Mouse (Mus musculus) midbrain, postnatal 0 days (tissue): ENCODE measurements at regions not wholly inside any gene's neighbourhood (a gene's known extent, or its start where the extent isn't known, plus 50 kb on each side); places are given as distances from the start of the nearest gene placed in this dataset.

Source experiments
- ATAC-seq: fragments of 200-750 bp; cut with Nextera tagmentation; 2 replicates; pipeline ENCODE4 v1.8.0; 2017; ENCODE audit warnings: moderate number of reproducible peaks, mild to moderate bottlenecking, moderate TSS enrichment, moderate library complexity; ENCODE audit not compliant: low FRiP score
- DNase-seq: peaks from one replicate; pipeline ENCODE4 v3.0.0-alpha.2; 2015; ENCODE audit warnings: low spot score
- H3K27ac ChIP-seq: fragments of 300-500 bp; sonication (generic); 2 replicates; pipeline ENCODE4 v1.5.1; 2014; ENCODE audit warnings: low read depth, mild to moderate bottlenecking, low read length, mixed read lengths
- H3K27me3 ChIP-seq: fragments of 300-500 bp; sonication (generic); 2 replicates; pipeline ENCODE4 v1.6.1; 2014; ENCODE audit warnings: low read length, control low read depth, mixed read lengths; ENCODE audit not compliant: insufficient read depth
- H3K36me3 ChIP-seq: fragments of 300-500 bp; sonication (generic); 2 replicates; pipeline ENCODE4 v1.6.1; 2014; ENCODE audit warnings: low read length, control low read depth, mixed read lengths; ENCODE audit not compliant: insufficient read depth
- H3K4me1 ChIP-seq: fragments of 300-500 bp; sonication (generic); 2 replicates; pipeline ENCODE4 v1.6.1; 2014; ENCODE audit warnings: mild to moderate bottlenecking, control low read depth, antibody characterized with exemption, low read length, mixed read lengths; ENCODE audit not compliant: insufficient read depth
- H3K4me2 ChIP-seq: fragments of 300-500 bp; sonication (generic); 2 replicates; pipeline ENCODE4 v1.6.1; 2014; ENCODE audit warnings: low read depth, mild to moderate bottlenecking, low read length, mixed read lengths; ENCODE audit not compliant: poor library complexity, severe bottlenecking
- H3K4me3 ChIP-seq: fragments of 300-500 bp; sonication (generic); 2 replicates; pipeline ENCODE4 v1.5.1; 2014; ENCODE audit warnings: low read depth, mild to moderate bottlenecking, low read length, moderate library complexity
- H3K9ac ChIP-seq: fragments of 300-500 bp; sonication (generic); replicated peaks from 2 replicates; pipeline ENCODE4 v1.6.1; 2014; ENCODE audit warnings: mild to moderate bottlenecking, low read length, moderate library complexity, mixed read lengths; ENCODE audit not compliant: poor library complexity, severe bottlenecking
- H3K9me3 ChIP-seq: fragments of 300-500 bp; sonication (generic); 2 replicates; pipeline ENCODE4 v1.6.1; 2016; ENCODE audit warnings: low read length, control low read depth
- CTCF ChIP-seq: IDR thresholded peaks from 2 replicates; pipeline ENCODE4 v1.5.1; 2016; ENCODE audit warnings: antibody characterized with exemption, mild to moderate bottlenecking
- WGBS: fragments of 180-500 bp; shearing (Covaris S2); extraction: QIAGEN DNeasy Blood & Tissue Kit; methylation state at CpG from one replicate; pipeline ENCODE4 v1.1.7; 2014; 5-methylcytosine and 5-hydroxymethylcytosine counted together

DNA sequence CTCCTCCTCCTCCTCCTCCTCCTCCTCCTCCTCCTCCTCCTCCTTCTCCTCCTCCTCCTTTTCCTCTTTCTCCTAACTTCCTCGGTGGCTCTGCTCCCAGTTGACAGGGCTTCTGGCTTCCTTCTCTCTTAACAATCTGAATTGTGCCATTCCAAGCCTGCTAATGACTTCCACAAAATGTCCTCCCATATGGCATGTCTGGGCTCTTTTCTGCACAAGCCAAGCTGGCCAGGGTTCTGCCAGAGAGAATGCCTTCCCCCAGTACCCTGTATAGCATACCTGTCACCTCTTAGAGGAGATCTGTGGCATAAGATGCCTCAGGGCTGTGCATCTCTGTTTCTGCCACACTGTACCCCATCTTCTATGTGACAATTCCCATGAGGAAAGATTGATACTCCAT, 70.0 kb upstream of the B3gat1 start:
- DNase-seq (no peak), ATAC-seq (no peak)
- Histone ChIP-seq H3K27me3 (no peaks in the 10 kb centered on the region), H3K27ac (no peak overlapping the region), H3K36me3 (no peaks in the 10 kb centered on the region), H3K4me3 (no peak overlapping the region), H3K9me3 (no peaks in the 10 kb centered on the region), H3K9ac (no peak overlapping the region), H3K4me2 (no peak overlapping the region), H3K4me1 (no peaks in the 10 kb centered on the region)
- WGBS: no CpG with 5 or more reads among the region's 1 CpGs
- no peak for TF ChIP-seq CTCF

DNA sequence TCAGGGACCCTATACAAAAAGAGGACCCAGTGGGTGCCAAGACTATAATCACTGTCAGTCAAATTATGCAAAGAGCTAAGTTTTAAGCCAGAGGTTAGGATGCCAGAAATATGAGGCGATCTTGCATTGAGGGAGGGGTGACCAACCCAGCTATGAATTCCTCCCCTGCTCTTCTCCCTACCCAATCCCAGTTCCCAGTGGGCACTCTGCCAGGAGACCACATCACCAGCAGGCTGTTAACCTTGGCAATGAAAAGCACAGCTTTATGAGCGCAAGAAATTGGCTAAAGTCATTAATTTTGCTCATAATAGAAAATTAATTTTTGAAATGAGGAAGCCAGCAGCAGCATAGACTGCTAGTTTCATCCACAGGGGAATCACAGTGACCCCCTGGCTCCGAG, 65.7 kb upstream of the B3gat1 start:
- H3K4me1 ChIP-seq: no peaks in the 10 kb centered on the region
- H3K27me3 ChIP-seq: no peaks in the 10 kb centered on the region
- DNase-seq (peak; percentile 66), ATAC-seq (no peak)
- no peak overlapping the region for H3K4me3 ChIP-seq
- WGBS: 79% methylated on average over 3 of the region's 3 CpGs
- no peak overlapping the region for H3K9ac ChIP-seq
- no peaks in the 10 kb centered on the region for H3K36me3 ChIP-seq
- no peak for TF ChIP-seq CTCF
- no peaks in the 10 kb centered on the region for H3K9me3 ChIP-seq
- no peak overlapping the region for H3K4me2 ChIP-seq
- no peak overlapping the region for H3K27ac ChIP-seq

DNA sequence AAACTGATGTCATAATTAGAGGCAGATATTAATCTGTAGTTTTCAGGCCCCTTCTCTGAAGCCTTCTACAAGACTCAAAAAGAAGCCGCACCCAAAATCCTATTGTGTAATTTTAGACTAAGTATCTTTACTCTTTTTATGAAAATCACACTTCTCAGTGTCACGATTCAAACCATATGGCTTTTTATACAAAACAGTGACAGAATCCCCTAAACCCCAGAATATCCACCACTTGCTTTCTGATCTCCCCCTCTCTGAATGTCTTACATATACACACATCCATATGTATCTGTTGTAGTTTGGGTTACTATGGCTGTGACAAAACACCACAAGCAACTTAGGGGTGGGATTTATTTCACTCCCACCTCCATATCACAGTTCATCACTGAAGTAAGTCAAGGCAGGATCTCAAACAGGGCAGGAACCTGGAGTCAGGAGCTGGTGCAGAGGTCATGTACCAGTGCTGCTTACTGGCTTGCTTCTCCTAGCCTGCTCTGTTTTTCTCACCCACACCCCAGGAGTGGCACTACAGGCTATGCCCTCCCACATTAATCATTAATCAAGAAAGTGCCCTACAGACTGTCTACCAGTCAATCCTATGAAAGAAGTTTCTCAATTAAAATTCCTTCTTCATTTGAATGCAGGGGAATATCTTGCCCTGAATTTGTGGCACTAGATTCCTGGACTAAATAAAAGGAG, 59.3 kb upstream of the B3gat1 start:
- H3K4me2 ChIP-seq: no peak overlapping the region

DNA sequence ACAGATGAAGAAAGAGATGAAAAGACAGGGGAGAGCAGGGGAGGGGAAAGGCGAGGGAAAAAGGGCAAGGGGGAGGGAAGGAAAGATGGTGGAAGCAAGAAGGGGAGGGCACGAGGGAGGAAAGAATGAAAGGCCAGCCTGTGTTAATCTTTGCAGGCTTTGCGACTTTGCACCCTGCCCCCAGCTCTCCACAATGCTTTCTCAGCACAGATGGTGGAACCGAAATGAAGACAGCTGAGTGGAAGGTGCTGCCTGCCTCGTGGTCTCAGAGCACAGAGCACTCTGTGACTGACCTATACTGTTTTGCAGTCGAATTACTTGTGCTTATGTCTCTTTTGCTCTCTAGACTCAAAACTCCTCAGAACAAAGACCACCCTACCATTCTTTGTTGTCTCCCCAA, 55.2 kb upstream of the B3gat1 start:
- Histone ChIP-seq H3K9me3 (no peaks in the 10 kb centered on the region), H3K4me1 (no peaks in the 10 kb centered on the region), H3K36me3 (no peaks in the 10 kb centered on the region), H3K4me3 (no peak overlapping the region), H3K4me2 (no peak overlapping the region), H3K9ac (no peak overlapping the region), H3K27me3 (no peaks in the 10 kb centered on the region), H3K27ac (no peak overlapping the region)
- no peak for DNase-seq
- TF ChIP-seq CTCF: no peak
- ATAC-seq: no peak
- WGBS: 17% methylated on average over 6 of the region's 6 CpGs

More for the DNA sequence above, 59.3 kb upstream of the B3gat1 start:
- no peaks in the 10 kb centered on the region for H3K4me1 ChIP-seq
- 94% methylated on average over 2 of the region's 2 CpGs for WGBS
- H3K27ac ChIP-seq: no peak overlapping the region
- H3K9me3 ChIP-seq: no peaks in the 10 kb centered on the region
- DNase-seq (no peak), ATAC-seq (no peak)
- no peaks in the 10 kb centered on the region for H3K27me3 ChIP-seq
- H3K9ac ChIP-seq: no peak overlapping the region
- TF ChIP-seq CTCF: no peak
- H3K36me3 ChIP-seq: no peaks in the 10 kb centered on the region
- H3K4me3 ChIP-seq: no peak overlapping the region

DNA sequence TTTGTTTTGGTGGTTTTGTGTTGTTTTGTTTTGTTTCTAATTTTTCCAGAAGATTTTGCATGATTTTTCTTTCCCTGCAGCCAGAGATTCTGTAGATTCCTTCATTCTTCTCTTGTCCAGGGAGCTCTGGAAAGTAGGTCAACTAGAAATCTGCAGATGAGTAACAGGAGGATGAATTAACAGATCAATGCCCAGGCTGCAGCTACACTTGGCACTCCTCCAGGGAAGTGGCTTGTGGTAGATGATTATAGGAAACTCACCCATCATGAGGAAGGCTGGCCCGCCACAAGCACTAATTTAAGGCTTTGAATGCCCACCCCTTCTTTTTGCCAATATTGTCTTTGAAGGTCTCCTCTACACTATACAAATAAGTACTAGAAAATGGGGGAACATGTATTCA, 52.0 kb upstream of the B3gat1 start:
- H3K36me3 ChIP-seq: no peaks in the 10 kb centered on the region
- 65% methylated on average over 1 of the region's 1 CpGs for WGBS
- no peak overlapping the region for H3K27ac ChIP-seq
- DNase-seq (peak; percentile 52), ATAC-seq (no peak)
- H3K4me1 ChIP-seq: no peaks in the 10 kb centered on the region
- H3K4me3 ChIP-seq: no peak overlapping the region
- no peak for TF ChIP-seq CTCF
- H3K27me3 ChIP-seq: no peaks in the 10 kb centered on the region
- H3K9me3 ChIP-seq: no peaks in the 10 kb centered on the region
- H3K4me2 ChIP-seq: no peak overlapping the region
- H3K9ac ChIP-seq: no peak overlapping the region
